Mouse (Mus musculus) embryonic fibroblast, embryonic 13.5 days (primary cell): Measurements from ENCODE around the gene Sync. TPM values are rescaled to one million over a fixed set of nuclear protein-coding genes. Genes with fewer than 3 reads are reported as not detected.

ENCODE experiments used
- H3K27ac ChIP-seq: 2 replicates; pipeline ENCODE4 v1.5.1; 2012; ENCODE audit warnings: low read length, control low read depth, inconsistent platforms; ENCODE audit not compliant: insufficient read depth
- H3K4me1 ChIP-seq: 2 replicates; pipeline ENCODE4 v1.6.1; 2011; ENCODE audit warnings: low read length; ENCODE audit not compliant: control insufficient read depth, insufficient read depth
- H3K4me3 ChIP-seq: 2 replicates; pipeline ENCODE4 v1.5.1; 2011; ENCODE audit warnings: mild to moderate bottlenecking, control low read depth, low read length; ENCODE audit not compliant: insufficient read depth
- CTCF ChIP-seq: IDR thresholded peaks from 2 replicates; pipeline ENCODE4 v1.5.1; 2011; ENCODE audit warnings: mild to moderate bottlenecking, control low read depth, low read length, moderate library complexity, borderline replicate concordance; ENCODE audit not compliant: insufficient read depth
- POLR2A ChIP-seq: IDR thresholded peaks from 2 replicates; pipeline ENCODE4 v1.6.1; 2011; ENCODE audit warnings: low read depth, mild to moderate bottlenecking, control low read depth, low read length, moderate library complexity
- polyA plus RNA-seq: library from polyadenylated mRNA; stranded (reverse); fragments of >200 nt; gene quantifications from 2 replicates; pipeline ENCODE4 v1.2.4, GENCODE M21; 2011; ENCODE audit warnings: low read depth; ENCODE audit not compliant: missing spikeins, insufficient read length

Gene Sync
- polyA plus RNA-seq, 1 experiment: 9.4 TPM

GRCm38 (mm10) chr4:129260678-129261077, 26.7 kb upstream of the Sync start:
- H3K4me3 ChIP-seq: no peak overlapping the region
- TF ChIP-seq CTCF (no peak), POLR2A (no peak)
- no peak overlapping the region for H3K27ac ChIP-seq
- peaks cover 4% of the 10 kb centered on the region for H3K4me1 ChIP-seq

GRCm38 (mm10) chr4:129261196-129261595, 26.2 kb upstream of the Sync start, which contains the start of gene C77080:
TSS of gene C77080 (minus strand) at chr4:129261404.
- Histone ChIP-seq H3K4me1 (peaks cover 4% of the 10 kb centered on the region), H3K4me3 (no peak within 1 kb of the TSS), H3K27ac (no peak within 1 kb of the TSS)
- TF ChIP-seq CTCF (no peak), POLR2A (no peak)

DNA sequence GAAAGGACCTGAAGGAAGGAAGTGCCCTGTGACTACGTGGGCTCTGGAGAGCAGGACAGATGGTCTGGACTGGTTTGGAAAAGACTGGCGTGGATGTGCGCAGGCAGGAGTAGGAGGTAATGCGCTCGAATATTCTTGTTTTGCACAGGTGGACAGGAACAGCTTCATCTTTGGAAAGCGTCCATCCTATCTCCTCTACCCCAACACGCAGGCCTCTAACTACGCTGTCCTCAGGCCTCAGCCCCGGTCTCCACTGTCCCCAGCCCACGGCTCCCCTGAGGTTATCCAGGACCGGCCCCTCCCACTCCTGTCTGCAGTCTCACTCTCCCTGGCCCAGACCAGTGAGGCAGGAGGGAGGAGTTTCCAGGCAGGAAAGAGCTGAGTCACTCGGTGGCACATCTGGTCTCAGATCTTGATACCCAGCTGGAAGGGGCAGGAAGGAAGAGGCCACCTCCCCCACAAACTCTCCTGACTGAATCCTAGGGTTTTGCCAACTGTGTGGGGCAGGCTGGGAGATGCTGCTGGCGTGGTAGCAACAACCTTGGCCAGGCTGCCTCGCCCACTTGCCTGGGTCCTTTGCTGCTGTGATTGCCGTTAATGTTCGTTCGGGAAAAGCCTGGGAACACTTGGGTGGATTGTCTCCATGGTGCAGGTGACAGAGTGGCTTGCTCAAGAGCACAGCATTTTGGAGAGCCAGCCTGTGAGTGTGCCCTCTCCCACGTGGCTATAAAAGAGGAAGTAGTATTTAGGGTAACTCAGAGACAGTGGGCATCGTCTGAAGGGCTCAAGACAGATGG, 24.0 kb upstream of the Sync start:
- H3K4me3 ChIP-seq: no peak overlapping the region
- H3K27ac ChIP-seq: peak overlapping the region; percentile 6; the same call in 1 of the 2 replicates

DNA sequence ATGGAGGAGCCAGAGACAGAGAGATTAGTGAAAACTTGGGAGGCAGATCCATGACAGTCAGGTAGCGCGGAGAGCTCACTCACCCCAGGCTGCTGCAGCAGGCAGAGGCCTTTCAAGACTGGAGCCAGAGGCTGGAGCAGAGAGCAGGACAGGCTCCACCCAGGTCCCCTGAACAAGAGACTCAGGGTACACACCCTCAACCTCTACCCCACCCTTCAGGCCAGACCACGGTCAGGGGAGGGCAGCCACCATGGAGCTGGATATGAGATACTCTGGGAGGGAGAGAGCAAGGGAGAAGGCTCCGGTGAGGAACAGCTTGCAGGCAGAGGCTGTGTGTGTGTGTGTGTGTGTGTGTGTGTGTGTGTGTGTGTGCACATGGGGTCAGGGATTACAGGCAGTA, 21.2 kb upstream of the Sync start:
- no peak overlapping the region for H3K27ac ChIP-seq
- no peak overlapping the region for H3K4me3 ChIP-seq
- no peak for TF ChIP-seq POLR2A
- TF ChIP-seq CTCF: no peak
- peaks cover 4% of the 10 kb centered on the region for H3K4me1 ChIP-seq

More for the DNA sequence above, 24.0 kb upstream of the Sync start:
- peaks cover 4% of the 10 kb centered on the region for H3K4me1 ChIP-seq
- peak; percentile 21; the same call in 1 of the 2 replicates for TF ChIP-seq POLR2A
- TF ChIP-seq CTCF: no peak

- TF ChIP-seq POLR2A: no peak
- no peak for TF ChIP-seq CTCF
- Histone ChIP-seq H3K4me1 (peaks cover 4% of the 10 kb centered on the region), H3K27ac (no peak overlapping the region), H3K4me3 (no peak overlapping the region)
These were observed 20.6 kb upstream of the Sync start for GRCm38 (mm10) chr4:129266821-129267220.

GRCm38 (mm10) chr4:129268698-129269097, 18.7 kb upstream of the Sync start:
- Histone ChIP-seq H3K4me1 (peaks cover 2% of the 10 kb centered on the region), H3K4me3 (no peak overlapping the region), H3K27ac (no peak overlapping the region)
- TF ChIP-seq CTCF (no peak), POLR2A (no peak)

DNA sequence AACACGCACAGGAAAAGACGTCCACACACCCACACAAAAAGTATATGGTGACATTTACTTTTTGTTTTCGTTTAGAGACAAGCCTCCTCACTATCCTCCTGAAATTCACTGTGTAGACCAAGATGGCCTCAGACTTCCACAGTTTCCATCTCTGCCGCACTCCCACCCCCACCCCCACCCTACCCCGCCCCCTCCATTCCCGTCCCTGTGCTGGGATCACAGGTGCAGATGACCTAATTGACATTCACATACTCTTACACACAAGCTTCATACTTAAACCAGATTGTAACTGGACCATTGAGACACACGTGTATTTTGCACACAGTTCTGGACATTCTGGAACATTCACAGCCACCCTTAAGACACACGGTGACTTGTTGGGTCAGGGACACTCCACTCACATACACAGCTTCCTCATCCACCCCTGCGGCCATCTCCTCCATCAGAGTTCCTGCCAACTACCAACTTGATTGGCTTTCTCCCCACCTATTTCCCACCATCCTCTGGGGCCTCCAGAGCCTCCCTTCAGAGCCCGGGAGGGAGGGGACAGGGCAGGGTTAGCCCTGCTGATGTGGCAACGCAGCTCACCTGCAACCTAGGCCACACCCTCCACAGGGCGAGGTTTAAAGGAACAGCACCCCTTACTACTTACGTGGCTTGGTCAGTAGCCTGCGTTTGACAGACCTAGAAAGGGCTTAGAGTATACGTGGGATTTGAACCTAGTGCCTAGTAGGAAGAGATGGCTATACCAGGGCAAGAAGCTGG, 15.2 kb upstream of the Sync start:
- H3K4me1 ChIP-seq: no peaks in the 10 kb centered on the region
- no peak overlapping the region for H3K4me3 ChIP-seq
- H3K27ac ChIP-seq: no peak overlapping the region
- TF ChIP-seq CTCF (no peak), POLR2A (no peak)

DNA sequence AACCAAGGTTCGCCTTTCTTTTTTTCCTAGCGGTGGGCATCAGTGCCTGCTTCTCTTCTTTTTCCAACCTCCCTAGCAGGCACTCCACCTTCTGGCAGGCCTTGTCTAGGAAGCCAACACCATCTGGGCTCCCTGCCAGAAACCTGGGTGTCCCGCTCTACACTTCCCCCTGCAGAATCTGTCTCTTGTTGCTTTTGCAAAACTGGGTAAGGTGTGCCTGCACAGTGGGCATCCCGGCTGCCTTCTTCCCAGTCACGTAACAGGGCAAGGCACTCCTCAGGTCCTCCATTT, 14.7 kb upstream of the Sync start:
- Histone ChIP-seq H3K4me1 (no peaks in the 10 kb centered on the region), H3K27ac (no peak overlapping the region), H3K4me3 (no peak overlapping the region)
- TF ChIP-seq CTCF (no peak), POLR2A (no peak)

- Histone ChIP-seq H3K4me3 (no peak overlapping the region), H3K27ac (no peak overlapping the region), H3K4me1 (no peaks in the 10 kb centered on the region)
- TF ChIP-seq CTCF (peak; percentile 98), POLR2A (no peak)
These were observed 11.0 kb upstream of the Sync start for GRCm38 (mm10) chr4:129276453-129276865.

- TF ChIP-seq POLR2A: no peak
- no peak for TF ChIP-seq CTCF
- Histone ChIP-seq H3K27ac (no peak overlapping the region), H3K4me3 (no peak overlapping the region), H3K4me1 (peaks cover 3% of the 10 kb centered on the region; the same call in 1 of the 2 replicates)
These were observed 4.6 kb upstream of the Sync start for GRCm38 (mm10) chr4:129282786-129283185.
